Mouse (Mus musculus) heart, postnatal 10 days (tissue): ENCODE results near the gene Stag1. TPM values are rescaled to one million over a fixed set of nuclear protein-coding genes. Genes with fewer than 3 reads are reported as not detected.

Source experiments
- DNase-seq, 2 experiments: peaks; one replicate each; pipeline ENCODE4 v3.0.0; 2021
- intact Hi-C: fragments of 180-260 bp; cut with DNase I; formaldehyde crosslinking; loops from one replicate; pipeline ENCODE4 v1.15.1; 2025
- total RNA-seq, 2 experiments: library from RNA; stranded (reverse); gene quantifications; 2 replicates each; pipeline ENCODE4 v1.2.3; 2021

Stag1 gene
- total RNA-seq, 2 experiments from 2014 or later: 41.3 to 42.6 TPM

GRCm38 (mm10) chr9:101003302-101003701 is 405.7 kb downstream of the Stag1 start:
- intact Hi-C loops: loop anchor here (10.0 kb wide), 1 partner anchor 549 kb away; no protein-coding TSS in a partner anchor
- no peak for DNase-seq

DNA sequence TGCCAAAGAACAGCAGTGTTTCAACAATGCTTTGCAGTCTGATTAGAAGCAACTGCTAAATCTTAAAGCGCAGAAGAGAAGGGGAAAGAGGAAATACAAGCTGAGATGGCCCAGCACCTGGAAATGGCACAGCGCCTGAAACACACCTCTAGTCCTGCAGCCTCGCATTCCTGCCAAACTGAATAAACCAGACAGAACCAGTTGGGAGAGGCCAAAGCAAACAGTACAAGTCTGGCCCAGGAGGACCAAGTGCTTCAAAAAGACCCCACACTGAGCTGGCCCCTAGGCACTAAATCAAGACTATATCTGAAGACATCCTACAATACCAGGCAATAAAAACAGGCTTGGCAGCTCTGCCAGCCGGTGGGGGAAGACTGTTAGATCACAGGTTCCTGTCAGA is 408.3 kb downstream of the Stag1 start:
- DNase-seq: no peak
- intact Hi-C loops: loop anchor here (10.0 kb wide), 1 partner anchor 551 kb away; no protein-coding TSS in a partner anchor

Other genes with a start within 250 kb of the Stag1 start
- gene Il20rb, start 111.0 kb upstream of the Stag1 start, total RNA-seq: 1 to 10 TPM; 2.2 to 4.4 TPM
- 10 to 100 TPM; 56.7 to 65.8 TPM for gene Nck1, start 51.7 kb upstream of the Stag1 start, total RNA-seq
- gene Slc35g2, start 26.7 kb upstream of the Stag1 start, total RNA-seq: 1 to 10 TPM; 6.5 to 7.1 TPM